Mouse (Mus musculus) gastrocnemius, postnatal 36 days (tissue): ENCODE data around the gene Ltbp1. TPM values are rescaled to one million over a fixed set of nuclear protein-coding genes. Genes with fewer than 3 reads are reported as not detected.
A peak's percentile ranks its signal among the peaks of the same experiment; 100 is the strongest.

ENCODE experiments used
- DNase-seq, 2 experiments: peaks; one replicate each; pipeline ENCODE4 v3.0.0; 2022
- intact Hi-C: fragments of 180-260 bp; cut with DNase I; formaldehyde crosslinking; loops from one replicate; pipeline ENCODE4 v1.15.1; 2025
- total RNA-seq, 2 experiments: library from RNA; stranded (reverse); gene quantifications; 2 replicates each; pipeline ENCODE4 v1.2.3; 2021

The Ltbp1 gene
- total RNA-seq, 2 experiments from 2014 or later: 8.0 to 8.3 TPM

- no peak for DNase-seq
- intact Hi-C loops: no loop called here
Observed at GRCm38 (mm10) chr17:75263336-75263990, 258.1 kb downstream of the Ltbp1 start.

DNA sequence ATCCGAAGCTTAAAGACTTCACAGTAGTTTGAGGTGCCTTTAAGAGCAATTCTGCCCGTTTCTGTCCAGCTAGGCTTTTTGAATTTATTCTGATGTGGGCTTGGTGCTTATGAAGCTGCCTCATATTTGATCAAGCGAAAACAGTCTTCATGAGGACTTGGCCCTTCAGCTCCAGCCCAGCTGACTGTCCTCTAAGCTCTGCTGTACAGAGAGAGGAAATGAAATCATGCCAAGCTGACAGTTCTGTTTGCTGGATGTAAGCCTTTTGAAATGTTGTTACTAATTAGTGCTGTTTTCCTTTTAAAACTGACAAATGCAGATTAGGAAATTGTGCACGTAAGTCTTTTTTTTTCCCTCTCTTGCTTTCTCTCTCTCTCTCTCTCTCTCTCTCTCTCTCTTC, 263.1 kb downstream of the Ltbp1 start:
- no peak for DNase-seq
- intact Hi-C loops: no loop called here

DNA sequence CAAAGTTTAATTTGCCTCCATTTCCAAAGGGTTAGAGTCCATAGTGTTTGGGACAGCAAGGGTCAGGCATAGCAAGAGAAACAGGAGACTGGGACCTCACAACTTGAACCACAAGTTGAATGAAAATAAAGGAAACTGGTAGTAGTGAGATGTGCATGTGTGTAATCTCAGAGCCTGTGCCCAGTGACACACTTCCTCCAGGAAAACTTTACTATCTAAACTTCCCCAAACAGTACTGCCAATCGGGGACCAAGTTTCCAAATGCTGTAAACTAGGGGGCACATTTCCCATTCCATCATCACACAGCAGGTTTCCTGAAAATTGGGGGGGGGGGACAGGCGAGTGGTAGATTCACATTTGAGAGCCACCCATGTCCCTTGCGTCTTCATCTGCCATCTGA, 267.1 kb downstream of the Ltbp1 start:
- DNase-seq: no peak
- intact Hi-C loops: loop anchor here (10.0 kb wide), 1 partner anchor 268 kb away; the partner anchor contains the start of gene Ltbp1

DNA sequence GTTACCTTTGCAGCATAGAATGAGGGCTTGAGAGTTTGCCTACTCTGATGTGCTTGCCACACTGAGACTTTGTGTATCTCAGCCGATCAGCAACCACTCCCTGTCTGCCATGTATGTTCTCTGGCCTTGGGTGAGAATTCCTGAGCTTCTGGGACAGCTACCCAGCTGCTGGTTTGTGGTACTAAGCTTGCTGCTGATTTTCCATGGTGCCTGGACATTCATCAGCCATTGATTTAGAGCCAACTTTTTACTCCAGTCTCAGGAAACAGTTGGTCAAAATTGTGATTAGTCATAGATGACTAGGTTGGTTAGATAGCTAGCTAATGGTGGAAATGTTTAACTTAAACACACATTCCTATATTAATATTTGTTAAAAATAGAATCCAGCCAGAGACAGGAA, 267.9 kb downstream of the Ltbp1 start:
- no peak for DNase-seq
- intact Hi-C loops: loop anchor here (10.0 kb wide), 1 partner anchor 268 kb away; the partner anchor contains the start of gene Ltbp1

- DNase-seq: no peak
- intact Hi-C loops: loop anchor here (10.0 kb wide), 1 partner anchor 271 kb away; the partner anchor contains the start of gene Ltbp1
Observed at GRCm38 (mm10) chr17:75275302-75275701, 269.9 kb downstream of the Ltbp1 start.

GRCm38 (mm10) chr17:75278106-75278505, 272.7 kb downstream of the Ltbp1 start:
- intact Hi-C loops: loop anchor here (10.0 kb wide), 1 partner anchor 273 kb away; the partner anchor contains the start of gene Ltbp1
- no peak for DNase-seq

DNA sequence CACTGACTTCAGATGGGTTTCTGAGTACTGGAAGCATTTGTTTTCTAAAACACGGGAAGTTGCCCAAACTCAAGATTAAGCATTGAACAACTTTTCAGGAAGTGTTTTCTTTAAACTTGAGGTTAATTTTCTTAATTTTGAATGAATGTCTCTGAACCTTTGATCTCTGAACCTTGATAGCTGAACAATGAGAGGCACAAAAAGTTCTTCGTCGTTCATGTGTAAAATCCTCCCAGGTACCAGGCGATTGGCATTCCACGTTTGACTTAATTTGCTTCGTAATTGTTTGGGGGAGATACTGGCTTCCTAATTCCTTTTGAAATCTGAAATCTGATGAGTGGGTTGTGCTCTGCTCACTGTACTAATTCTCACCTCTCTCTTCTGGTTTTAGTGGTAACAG, 273.2 kb downstream of the Ltbp1 start:
- no peak for DNase-seq
- intact Hi-C loops: loop anchor here (10.0 kb wide), 1 partner anchor 274 kb away; the partner anchor contains the start of gene Ltbp1

DNA sequence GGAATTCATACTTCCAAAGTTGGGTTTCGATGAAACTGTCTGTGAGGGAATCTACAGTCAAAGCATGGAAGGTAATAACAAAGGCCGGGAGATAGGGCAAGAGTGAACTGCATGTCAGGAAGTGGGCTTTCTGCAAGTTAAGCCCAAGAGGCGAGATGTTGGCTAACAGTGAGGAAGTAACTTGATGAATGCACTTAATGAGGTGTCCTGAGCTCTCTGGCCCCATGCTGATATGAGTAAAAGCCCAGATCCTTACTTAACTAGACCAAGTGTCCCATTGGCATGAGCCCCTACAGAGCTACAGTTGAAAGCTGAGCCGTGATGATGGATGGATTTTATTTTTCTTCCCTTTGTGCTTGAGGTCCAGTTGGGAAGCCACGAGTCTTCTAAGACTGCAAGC, 276.0 kb downstream of the Ltbp1 start:
- intact Hi-C loops: no loop called here

GRCm38 (mm10) chr17:75284876-75285708, 279.7 kb downstream of the Ltbp1 start:
- intact Hi-C loops: no loop called here
- no peak for DNase-seq

More for the DNA sequence above, 276.0 kb downstream of the Ltbp1 start:
- no peak for DNase-seq

- intact Hi-C loops: no loop called here
- no peak for DNase-seq
Observed at GRCm38 (mm10) chr17:75292986-75293385, 287.6 kb downstream of the Ltbp1 start.

GRCm38 (mm10) chr17:75293725-75294124, 288.4 kb downstream of the Ltbp1 start:
- intact Hi-C loops: no loop called here
- DNase-seq: peak; percentile 62 to 65

DNA sequence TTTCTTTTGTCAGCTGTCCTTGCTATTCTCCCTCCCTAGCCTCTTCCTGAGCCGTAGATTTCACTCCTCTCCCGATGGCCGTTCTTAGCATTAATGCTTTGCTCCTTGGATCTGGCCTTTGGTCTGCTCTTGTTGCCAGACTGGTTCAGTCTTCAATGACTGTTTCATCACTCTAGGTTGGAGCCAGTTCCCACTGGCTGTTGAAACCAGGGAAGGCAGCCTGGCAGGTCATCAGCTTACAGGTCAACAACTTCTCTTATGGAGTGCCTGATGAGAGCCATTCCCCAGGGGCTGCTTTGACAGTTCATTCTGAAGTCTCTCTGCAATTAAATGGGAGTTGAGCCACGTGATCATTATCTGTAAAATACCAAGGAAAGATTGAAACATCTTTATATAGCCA, 295.5 kb downstream of the Ltbp1 start:
- no peak for DNase-seq
- intact Hi-C loops: no loop called here

DNA sequence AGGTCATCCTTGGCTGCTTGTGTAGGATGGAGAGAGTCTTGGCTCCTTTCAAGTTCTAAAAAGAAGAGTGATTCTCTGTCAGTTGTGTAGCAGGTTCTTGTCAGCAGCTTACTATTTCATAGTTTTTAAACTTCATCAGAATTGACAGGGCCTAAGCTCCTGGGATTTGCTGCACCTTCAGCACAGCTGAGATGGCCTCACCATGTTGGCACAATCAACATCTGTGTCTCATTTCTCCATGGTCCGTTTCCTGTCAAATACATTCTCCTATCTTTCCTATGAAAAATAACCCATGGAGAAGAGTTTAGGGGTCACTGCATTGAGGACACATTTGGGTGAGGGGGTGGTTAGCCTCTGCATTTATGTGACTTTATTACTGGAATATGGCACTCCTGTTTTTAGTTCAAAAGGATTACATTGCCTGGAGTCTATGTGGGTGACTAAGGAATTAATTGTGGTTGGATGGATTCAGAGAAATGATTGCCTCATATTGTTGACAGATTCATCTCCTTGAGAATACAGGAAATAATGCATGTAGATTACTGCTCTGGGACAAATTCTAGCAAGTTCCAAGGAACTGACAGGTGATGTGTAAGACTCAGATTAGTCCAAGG, 299.5 kb downstream of the Ltbp1 start:
- DNase-seq: no peak
- intact Hi-C loops: no loop called here

GRCm38 (mm10) chr17:75305714-75306113, 300.3 kb downstream of the Ltbp1 start:
- DNase-seq: no peak
- intact Hi-C loops: no loop called here

GRCm38 (mm10) chr17:75307070-75308011, 302.0 kb downstream of the Ltbp1 start:
- intact Hi-C loops: no loop called here
- DNase-seq: no peak

DNA sequence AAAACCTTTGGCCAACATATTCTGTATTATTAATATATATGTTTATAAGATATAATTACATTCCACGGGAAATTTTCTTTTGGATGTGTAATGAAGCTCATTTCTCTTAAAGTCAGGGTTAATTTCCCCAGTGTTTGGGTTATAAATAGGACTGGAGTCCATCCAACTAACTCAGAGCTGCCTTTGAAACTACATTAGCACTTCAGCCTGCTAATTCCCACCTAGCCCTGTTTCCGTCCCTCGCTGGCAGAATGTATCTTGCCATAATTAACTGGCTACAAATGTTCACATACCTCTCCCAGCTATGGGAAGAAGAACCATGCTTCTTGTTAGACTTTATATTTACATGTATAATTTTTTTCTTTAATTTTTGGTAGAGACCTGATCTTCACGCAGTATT, 311.7 kb downstream of the Ltbp1 start:
- intact Hi-C loops: no loop called here
- DNase-seq: no peak

- DNase-seq: no peak
- intact Hi-C loops: no loop called here
Observed at GRCm38 (mm10) chr17:75323229-75323628, 317.9 kb downstream of the Ltbp1 start.

GRCm38 (mm10) chr17:75323766-75324165, 318.4 kb downstream of the Ltbp1 start:
- intact Hi-C loops: no loop called here
- no peak for DNase-seq

DNA sequence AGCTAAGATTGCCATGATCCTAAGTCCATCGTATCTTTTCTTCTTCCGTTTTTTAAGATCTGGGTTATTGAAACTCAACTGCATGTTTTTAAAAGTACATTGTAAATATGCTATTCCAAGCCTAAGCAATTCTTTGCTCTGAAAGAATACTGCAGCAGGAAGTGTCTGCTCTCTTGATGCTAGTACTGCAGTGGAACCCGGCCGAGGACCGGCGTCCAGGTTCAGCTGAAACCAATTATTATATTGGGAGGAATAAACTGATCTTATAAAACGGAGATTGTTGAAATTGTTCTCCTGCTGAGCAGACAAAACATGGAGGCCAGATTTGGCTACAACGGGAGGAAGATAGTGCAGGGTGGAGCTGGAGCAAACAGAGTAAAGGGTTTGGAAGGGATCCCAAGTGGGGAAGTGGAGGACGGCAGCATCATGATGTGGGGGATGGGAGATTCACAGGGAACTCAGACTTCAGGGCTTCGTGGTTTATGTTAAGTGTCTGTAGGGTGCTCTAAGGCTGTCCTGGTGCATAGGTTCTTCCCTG, 322.8 kb downstream of the Ltbp1 start:
- no peak for DNase-seq
- intact Hi-C loops: no loop called here

DNA sequence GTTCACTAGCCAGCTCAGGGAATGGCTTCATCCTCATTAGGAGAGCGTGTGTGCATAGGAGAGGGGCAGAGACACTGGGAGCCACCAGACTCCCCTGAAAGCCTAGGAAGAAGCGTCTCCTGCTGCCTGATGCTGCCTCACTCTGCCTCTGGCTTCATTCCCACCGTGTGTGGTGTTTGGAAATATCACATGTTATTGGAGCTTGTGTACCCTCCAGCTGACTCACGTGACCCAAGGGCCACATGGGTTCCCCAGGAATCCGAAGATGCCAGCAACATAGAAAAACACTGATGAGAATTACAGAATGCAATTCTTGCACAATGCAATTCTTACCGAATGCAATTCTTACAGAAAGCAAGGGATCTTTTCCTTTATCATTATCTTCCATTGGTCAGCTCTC, 325.0 kb downstream of the Ltbp1 start:
- peak in 1 of 2 experiments; percentile 12 for DNase-seq
- intact Hi-C loops: no loop called here
